Mouse (Mus musculus) left cerebral cortex, postnatal 10 days (tissue): ENCODE measurements around the gene Rusc2. TPM values are rescaled to one million over a fixed set of nuclear protein-coding genes. Genes with fewer than 3 reads are reported as not detected.

Source experiments
- DNase-seq, 2 experiments: peaks; one replicate each; pipeline ENCODE4 v3.0.0; 2021 to 2022; ENCODE audit warnings: low spot score in 2 of 2, mixed read lengths in 1 of 2; ENCODE audit errors: extremely low spot score in 1 of 2
- intact Hi-C: fragments of 180-260 bp; cut with DNase I; formaldehyde crosslinking; loops from one replicate; pipeline ENCODE4 v1.15.1; 2025
- total RNA-seq, 2 experiments: library from RNA; stranded (reverse); gene quantifications; 2 replicates each; pipeline ENCODE4 v1.2.3; 2021

Gene Rusc2
- total RNA-seq = 100 to 1,000 TPM; 151 to 154 TPM

DNA sequence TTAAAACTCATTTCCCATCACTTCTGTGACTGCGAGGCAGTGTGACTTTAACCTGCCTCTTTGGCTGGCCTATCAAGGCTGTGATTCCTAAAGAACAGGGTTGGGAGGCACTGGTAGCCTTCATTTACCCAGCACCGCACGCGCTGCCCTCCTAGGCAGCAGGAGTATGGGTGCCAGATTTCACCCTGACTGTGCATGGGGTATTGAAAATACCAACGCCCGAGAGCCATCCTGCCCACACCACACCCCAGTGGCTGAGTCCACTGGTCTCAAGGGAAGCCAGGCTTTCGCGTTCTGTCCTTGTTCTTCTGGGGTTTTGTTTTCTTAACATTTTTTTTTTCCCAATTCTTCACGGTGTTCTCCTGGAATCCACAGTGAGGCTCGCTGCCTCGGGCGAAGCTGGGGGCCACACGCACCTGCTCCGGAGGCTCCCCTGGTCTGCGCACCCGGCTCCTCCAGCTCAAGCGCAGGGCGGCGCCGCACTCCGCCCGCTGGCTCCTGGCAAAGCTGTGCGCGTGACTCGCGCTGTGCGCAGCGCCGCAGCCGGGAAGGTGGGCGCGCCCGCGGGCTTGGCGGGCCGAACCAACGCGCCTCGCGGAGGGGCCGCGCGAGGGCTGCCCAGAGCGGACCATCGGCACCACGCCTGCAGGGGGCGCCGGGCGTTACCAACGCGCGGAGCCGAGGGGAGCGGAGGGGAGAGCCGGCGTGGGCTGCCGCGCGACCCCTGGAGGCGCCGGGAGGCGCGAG lies at the start of gene Rusc2:
Rusc2 (plus strand) TSS at position 572 of the 747 bp plus-strand sequence.
- intact Hi-C loops = loop anchor here (5.0 kb wide), 1 partner anchor 41 kb away; no protein-coding TSS in a partner anchor
- peak; percentile 90 to 95 for DNase-seq

DNA sequence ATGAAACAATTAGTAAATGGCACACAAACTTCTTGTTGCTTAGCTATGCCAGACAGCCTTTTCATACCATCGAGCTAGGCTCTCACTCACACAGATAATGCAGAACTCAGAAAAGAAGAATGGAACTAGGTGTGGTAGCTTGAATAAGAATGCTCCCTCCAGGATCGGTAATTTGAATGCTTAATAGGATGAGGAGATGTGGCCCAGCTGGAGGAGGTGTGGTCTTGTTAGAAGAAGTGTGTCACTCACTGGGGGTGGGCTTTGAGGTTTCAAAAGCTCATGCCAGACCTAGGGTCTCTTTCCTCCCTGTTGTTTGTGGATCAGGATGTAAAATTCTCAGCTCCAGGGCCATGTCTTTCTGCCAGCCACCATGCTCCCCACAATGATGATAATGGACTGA lies 47.0 kb upstream of the Rusc2 start:
- intact Hi-C loops = no loop called here
- no peak for DNase-seq

DNA sequence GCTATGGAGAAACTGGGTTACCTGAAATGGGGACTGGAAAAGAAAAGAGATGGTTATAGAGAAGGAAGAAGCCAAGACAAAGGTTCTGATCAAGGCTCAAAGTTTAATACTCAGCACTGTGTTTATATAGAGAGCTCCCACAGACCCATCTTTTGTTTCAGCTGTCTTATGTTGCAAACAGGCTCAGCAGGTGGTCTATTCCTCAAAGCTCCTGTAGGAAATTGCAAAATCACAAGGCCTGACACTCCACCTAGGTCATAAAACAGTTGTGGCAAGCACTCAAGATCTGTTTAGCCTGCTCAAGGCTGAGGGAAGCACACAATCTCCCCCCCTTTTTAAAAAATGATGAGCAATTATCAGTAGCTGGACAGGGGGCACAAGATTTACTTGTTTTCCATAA lies 45.6 kb upstream of the Rusc2 start:
- DNase-seq = no peak
- intact Hi-C loops = no loop called here

DNA sequence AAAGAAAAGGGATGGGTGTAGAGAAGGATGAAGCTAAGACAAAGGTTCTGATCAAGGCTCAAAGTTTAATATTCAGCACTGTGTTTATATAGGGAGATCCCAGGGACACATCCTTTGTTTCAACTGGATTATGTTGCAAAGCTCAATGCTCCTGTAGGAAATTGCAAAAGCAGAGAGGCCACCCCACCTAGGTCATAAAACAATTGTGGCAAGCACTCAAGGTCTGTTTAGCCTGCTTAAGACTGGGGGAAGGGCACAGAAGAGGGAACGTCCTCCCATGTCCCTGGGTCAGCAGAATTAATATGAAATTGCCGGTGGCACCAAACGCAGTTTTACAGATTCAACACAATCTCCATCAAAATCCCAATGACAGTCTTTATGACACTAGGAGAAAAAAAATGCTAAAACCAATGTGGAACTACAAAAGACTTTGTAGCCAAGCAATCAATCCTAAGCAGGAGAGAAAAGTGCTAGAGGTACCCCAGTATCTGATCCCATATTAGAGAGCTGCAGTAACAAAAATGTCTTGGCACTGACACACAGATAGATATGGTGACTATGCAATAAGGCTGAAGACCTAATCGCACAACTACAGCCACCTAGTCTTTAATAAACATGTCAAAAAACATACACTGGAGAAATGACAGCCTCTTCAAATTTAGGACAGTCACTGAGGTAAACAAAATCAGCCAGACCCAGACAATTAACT lies 41.5 kb upstream of the Rusc2 start:
- intact Hi-C loops = no loop called here

DNA sequence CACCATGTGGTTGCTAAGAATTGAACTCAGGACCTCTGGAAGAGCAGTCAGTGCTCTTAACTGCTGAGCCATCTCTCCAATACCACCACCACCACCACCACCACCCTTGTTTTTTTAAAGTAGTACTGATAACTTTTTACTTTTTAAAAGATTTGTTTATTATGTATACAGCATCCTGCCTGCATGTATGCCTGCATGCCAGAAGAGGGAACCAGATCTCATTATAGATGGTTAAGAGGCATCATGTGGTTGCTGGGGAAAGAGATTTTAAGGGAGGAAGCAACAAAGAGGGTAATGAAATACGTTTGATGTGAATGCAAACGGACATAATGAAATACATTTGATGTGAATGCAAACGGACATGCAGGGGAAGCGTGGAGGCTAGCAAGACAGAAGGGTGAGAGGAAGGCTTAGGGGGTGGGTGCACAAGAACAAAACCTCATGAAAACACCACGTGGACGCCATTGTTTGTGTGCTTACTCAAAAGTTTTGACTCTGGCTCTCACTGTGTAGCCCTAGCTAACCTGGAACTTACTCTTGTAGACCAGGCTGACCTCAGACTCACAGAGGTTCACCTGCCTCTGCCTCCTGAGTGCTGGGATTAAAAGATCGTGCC lies 40.4 kb upstream of the Rusc2 start:
- DNase-seq = no peak
- intact Hi-C loops = no loop called here

More for the DNA sequence above, 41.5 kb upstream of the Rusc2 start:
- DNase-seq = no peak

DNA sequence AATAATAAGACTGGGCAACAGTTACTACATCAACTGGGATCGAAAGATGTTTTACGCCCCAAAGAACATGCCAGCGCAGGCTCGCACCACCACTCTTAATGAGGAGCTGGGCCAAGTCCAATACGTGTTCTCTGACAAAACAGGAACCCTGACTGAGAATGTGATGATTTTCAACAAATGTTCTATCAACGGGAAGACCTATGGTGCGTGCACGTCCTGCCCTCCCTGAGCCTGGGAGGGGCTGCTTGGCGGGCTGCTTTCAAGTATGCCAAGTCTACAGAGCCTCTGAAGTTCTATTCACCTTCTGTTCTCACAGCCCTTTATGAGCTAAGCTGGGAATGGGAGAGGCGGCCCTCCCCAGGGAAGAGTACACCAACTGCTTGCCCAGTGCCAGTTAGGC lies 39.3 kb upstream of the Rusc2 start:
- no peak for DNase-seq
- intact Hi-C loops = no loop called here

DNA sequence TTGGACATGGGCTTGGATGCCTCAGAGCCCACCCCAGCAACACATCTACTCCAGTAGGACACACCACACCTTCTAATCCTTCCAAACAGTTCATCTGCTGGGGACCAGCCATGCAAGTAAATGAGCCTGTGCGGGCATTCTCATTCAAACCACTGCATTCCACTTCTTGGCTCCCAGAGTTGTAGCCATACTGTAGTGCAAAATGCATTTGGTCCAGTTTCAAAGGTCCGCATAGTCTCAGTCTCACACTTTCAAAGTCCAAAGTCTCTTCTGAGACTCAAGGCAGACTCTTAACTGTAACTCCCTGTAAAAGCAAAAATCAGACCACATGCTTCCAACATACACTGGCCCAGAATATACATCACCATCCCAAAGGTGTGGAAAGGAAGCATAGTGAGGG lies 36.8 kb upstream of the Rusc2 start:
- DNase-seq = no peak
- intact Hi-C loops = no loop called here

DNA sequence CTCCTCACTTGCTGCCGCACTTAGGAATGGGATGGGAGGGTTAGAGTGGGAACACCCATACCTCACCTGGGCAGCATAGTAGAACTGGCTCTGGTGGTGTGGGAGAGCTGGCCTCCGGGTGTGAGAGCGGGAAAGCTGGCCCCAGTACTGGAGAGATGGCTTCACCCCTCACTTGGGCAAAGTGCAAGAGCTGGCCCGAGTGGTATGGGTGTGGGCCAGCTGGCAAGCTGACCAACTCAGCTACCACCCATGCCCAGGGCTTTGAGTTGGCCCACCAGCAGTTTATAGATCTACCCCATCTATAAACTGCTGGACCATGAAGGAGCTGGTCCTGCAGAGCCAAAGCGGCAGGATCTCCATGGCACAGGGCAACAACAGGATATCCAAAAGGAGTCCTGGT lies 32.6 kb upstream of the Rusc2 start:
- intact Hi-C loops = no loop called here
- no peak for DNase-seq

DNA sequence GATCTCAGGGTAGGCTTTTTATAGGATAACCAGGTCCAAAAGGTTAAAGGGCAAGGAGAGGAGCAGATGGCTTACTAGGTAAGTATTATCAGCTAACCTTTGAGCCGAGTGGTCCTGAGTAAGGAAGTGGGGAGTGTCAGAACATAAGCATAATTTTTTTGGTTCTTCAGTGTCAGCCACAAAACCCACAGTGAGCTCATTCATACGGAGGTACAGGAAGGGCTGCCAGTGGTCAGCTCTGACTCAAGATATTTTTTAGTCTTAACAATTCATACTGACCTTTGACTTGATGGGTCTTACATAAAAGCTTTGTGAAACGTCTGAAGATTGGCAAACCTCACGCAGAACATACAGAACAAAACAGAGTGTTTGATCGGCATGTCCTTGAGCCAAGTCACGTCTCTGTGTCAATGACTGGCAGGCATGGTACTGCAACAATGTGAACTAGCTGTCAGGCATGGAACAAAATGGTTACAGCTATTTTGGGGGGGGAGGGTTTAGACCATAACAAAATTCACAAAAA lies 31.7 kb upstream of the Rusc2 start:
- DNase-seq = no peak
- intact Hi-C loops = no loop called here

DNA sequence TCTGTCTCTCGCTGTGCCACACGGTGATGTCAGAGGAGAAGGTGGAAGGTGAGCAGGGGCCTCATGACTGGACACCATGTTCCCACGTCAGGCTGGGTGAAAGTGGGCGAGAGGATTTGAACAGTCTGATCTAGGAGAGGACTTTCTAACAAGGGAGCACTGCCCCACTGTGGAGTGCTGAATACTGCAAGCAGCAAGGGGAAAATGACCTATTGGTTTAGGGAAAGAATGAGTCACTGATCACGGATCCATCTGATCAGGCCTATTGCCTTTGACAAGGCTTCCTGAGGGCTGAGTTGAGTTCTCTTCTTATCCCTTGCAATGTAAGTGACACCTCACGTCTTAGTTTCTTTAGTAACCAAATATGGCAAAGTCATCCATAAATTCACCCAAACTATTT lies 28.1 kb upstream of the Rusc2 start:
- no peak for DNase-seq
- intact Hi-C loops = no loop called here

DNA sequence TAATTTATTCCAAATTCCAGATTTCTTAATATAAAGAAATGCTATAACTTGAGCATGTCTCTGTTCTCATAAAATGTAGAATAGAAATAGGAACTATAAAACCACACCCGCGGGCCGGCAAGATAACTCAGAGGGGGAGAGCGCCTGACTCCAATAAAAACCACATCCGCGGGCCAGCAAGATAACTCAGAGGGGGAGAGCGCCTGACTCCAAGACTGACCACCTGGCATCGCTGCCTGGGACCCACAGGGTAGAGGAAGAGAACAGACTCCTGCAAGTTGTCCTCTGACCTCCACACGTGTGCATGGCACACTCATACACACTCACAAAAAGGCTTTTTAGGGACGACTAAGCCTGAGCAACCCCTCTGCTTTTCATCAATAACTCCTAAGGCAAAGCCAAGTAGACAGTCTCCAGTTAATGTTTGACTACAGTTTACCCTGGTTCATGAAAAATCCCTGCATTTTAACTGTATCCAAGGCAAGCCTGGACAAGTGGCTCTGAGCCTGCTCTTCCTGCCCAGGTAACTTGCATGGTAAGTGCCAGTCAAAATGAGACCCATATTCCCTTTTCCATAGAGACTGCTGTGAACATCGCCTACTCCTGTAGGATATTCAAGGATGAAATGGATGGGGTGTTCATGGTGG lies 16.7 kb upstream of the Rusc2 start:
- intact Hi-C loops = no loop called here
- no peak for DNase-seq

DNA sequence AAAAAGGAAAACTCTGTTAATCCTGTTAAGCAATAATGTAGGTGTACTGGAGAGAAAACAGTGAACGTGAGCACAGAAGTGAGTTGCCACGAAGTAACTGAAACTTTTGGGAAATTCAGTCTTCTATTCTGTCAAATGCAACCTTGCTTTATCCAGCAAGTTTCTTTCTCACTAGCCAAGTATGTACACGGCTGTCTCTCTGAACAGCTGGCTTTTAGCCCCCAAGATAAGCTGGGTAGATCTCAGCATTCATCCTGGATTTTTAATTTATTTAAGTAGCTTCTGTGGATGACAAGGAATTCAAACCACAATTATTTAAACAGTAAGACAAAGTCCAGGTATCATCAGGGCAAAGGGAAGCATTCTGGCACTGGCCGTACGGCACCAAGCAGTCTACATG lies 14.5 kb upstream of the Rusc2 start:
- intact Hi-C loops = no loop called here
- no peak for DNase-seq

DNA sequence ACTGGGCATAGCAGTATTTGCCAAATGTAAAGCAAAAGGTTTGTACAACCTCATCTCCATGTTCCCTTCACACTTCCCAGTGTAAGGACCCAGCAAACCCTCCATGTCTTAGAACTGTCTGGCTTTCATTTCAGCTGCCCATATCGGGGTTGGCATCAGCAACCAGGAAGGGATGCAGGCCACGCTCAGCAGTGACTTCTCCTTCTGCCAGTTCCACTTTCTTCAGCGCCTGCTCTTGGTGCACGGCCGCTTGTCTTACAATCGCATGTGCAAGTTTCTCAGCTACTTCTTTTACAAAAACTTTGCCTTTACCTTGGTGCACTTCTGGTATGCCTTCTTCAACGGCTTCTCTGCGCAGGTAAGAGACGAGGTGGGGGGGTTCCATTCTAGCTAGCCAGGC lies 14.0 kb upstream of the Rusc2 start:
- intact Hi-C loops = no loop called here
- DNase-seq = no peak

DNA sequence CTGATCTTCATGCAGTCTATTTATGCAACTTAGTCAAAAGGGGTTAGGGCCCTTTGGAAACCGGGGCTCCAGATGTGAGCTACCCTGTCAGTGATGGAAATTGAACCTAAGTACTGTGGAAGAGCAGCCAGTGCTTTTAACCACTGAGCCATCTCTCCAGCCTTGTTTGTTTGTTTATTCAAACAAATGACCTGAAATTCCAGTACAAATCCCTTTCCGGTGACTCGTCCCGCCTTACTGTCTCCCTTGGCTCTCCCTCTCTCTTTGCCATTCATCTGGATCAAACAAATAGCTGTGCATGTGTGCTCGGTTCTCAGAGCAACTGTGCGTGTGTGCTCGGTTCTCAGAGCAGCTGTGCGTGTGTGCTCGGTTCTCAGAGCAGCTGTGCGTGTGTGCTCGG lies 10.4 kb upstream of the Rusc2 start:
- DNase-seq = no peak
- intact Hi-C loops = no loop called here

DNA sequence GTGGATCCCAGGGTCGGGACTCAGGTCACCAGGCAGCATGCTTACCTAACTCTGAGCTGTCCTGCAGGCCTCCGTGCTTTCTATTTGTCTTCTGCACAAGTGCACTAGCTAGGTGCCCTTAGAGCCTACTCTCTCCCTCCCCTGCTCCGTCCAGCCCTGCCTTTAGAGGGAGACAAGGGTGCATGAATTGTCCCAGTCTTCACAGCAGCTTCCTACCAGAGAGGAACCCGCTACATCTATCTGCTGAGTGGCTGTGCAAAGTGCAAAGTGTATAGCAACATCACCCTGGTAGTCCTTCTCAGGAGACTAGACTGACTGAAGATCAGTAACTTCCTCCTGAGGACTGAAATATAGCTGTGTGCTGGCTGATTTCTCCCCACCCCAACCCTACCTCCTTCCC lies 9.6 kb upstream of the Rusc2 start:
- DNase-seq = no peak
- intact Hi-C loops = no loop called here

DNA sequence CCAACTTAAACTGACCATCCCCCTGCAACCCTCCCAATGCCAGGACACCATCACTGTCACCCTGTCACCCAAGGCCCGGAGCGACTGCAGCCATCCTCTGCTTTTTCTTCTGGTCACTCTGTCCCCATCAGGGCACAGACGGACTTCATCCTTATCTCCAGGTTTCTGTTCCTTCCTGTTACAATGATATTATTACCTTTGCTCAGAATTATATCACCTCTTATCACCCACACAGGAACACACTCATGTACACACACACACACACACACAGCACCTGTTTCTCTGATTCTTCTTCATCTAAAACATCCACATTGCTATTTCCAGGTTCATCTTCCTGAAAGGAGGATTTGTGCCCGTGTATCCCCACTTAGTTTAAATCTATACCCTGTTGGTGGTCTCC lies 7.5 kb upstream of the Rusc2 start:
- no peak for DNase-seq
- intact Hi-C loops = no loop called here

DNA sequence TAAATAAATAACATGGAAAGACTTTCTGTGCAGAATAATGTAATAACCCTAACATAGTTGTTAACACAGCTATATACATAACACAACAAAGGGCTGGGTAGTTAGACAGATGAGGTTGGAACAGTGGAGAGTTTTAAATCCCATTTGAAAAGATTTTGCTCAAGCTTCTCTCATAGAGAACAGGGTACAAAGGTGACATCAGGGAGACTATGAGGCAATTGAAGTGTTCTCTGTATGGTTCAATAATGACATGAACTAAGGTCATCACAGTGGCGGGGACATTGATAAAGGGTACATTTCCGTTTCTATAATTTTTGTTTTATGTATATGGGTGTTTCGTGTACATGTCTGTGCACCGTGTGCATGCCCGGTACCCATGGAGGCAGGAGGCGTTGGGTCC lies 2.2 kb upstream of the Rusc2 start:
- intact Hi-C loops = no loop called here
- no peak for DNase-seq

DNA sequence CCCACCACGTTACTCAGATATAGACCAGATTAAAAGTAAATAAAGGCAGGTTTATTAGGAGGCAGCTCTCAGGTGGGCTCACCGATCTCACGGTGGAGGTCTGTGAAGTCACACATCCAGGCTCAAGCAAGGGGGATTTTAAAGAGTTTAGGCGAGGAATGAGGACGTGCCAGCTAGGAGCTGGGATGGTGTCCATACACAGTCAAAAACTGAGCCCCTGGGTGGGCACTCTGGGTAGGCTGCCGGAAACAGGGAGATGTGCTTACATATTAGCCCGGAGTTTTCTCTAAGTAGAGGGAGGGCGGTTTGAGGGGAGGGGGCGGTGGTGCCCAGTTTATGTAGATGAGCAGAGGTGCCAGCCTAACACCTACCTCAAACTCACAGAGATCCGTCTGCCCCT lies 828 bp upstream of the Rusc2 start:
- no peak for DNase-seq
- intact Hi-C loops = loop anchor here (5.0 kb wide), 1 partner anchor 41 kb away; no protein-coding TSS in a partner anchor
